Mouse (Mus musculus) small intestine, adult 2 months (tissue): ENCODE data around the gene Mfap1b. TPM values are rescaled to one million over a fixed set of nuclear protein-coding genes. Genes with fewer than 3 reads are reported as not detected.
A peak's percentile ranks its signal among the peaks of the same experiment; 100 is the strongest.

ENCODE experiments used
- H3K27ac ChIP-seq: fragments of 200-500 bp; 2 replicates; pipeline ENCODE4 v1.5.1; 2012; ENCODE audit warnings: low read depth, low read length, control low read depth, inconsistent platforms; ENCODE audit not compliant: insufficient read depth
- H3K27me3 ChIP-seq: fragments of 200-500 bp; 2 replicates; pipeline ENCODE4 v1.6.1; 2012; ENCODE audit warnings: mild to moderate bottlenecking, moderate library complexity, low read length, inconsistent platforms; ENCODE audit not compliant: control insufficient read depth, insufficient read depth
- H3K36me3 ChIP-seq: fragments of 200-500 bp; 2 replicates; pipeline ENCODE4 v1.6.1; 2012; ENCODE audit warnings: mild to moderate bottlenecking, low read length, control low read depth, inconsistent platforms; ENCODE audit not compliant: control insufficient read depth, insufficient read depth
- H3K4me1 ChIP-seq: fragments of 200-500 bp; 2 replicates; pipeline ENCODE4 v1.6.1; 2012; ENCODE audit warnings: low read length, inconsistent platforms, mixed read lengths; ENCODE audit not compliant: control insufficient read depth, insufficient read depth, insufficient read length
- H3K4me3 ChIP-seq: fragments of 200-500 bp; 2 replicates; pipeline ENCODE4 v1.5.1; 2012; ENCODE audit warnings: low read depth, mild to moderate bottlenecking, control low read depth, inconsistent platforms, low read length, moderate library complexity
- CTCF ChIP-seq: fragments of 200-500 bp; IDR thresholded peaks from 2 replicates; pipeline ENCODE4 v1.5.1; 2012; ENCODE audit warnings: low read depth, mild to moderate bottlenecking, control low read depth, inconsistent platforms, low read length, moderate library complexity, mixed read lengths; ENCODE audit not compliant: insufficient replicate concordance, insufficient read length; ENCODE audit errors: extremely low read depth
- POLR2A ChIP-seq: fragments of 200-500 bp; IDR thresholded peaks from 2 replicates; pipeline ENCODE4 v1.6.1; 2012; ENCODE audit warnings: low read depth, mild to moderate bottlenecking, control low read depth, inconsistent platforms, low read length, moderate library complexity
- WGBS: fragments of 180-500 bp; shearing (Covaris S2); methylation state at CpG from one replicate; pipeline ENCODE4 v1.1.7; 2018; 5-methylcytosine and 5-hydroxymethylcytosine counted together
- polyA plus RNA-seq: library from polyadenylated mRNA; depleted of rRNA; stranded (reverse); fragments of >200 nt; gene quantifications from 2 replicates; pipeline ENCODE4 v1.2.3, GENCODE M21; 2012

The Mfap1b gene
- polyA plus RNA-seq, 1 experiment: 0.66 TPM

DNA sequence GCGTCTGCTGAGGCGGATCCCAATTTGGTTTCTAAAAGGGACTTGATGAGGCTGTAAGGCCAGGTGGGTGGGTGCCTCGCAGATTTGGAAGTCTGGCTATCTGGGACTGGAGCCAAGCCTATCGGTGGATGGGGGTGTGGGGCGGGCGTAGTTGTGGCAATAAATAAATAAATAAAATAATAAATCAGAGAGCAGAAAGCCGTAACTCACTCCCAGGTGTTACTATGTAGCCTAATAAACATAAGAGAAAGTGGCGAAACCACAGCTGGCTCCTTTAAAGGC lies 30.9 kb downstream of the Mfap1b start:
- Histone ChIP-seq H3K27me3 (no peaks in the 10 kb centered on the region), H3K27ac (peak overlapping the region; percentile 43), H3K36me3 (peaks cover 12% of the 10 kb centered on the region), H3K4me3 (peak overlapping the region; percentile 71), H3K4me1 (peaks cover 8% of the 10 kb centered on the region; the same call in 1 of the 2 replicates)
- no peak for TF ChIP-seq CTCF
- TF ChIP-seq POLR2A: no peak
- WGBS: 6% methylated on average over 8 of the region's 8 CpGs

DNA sequence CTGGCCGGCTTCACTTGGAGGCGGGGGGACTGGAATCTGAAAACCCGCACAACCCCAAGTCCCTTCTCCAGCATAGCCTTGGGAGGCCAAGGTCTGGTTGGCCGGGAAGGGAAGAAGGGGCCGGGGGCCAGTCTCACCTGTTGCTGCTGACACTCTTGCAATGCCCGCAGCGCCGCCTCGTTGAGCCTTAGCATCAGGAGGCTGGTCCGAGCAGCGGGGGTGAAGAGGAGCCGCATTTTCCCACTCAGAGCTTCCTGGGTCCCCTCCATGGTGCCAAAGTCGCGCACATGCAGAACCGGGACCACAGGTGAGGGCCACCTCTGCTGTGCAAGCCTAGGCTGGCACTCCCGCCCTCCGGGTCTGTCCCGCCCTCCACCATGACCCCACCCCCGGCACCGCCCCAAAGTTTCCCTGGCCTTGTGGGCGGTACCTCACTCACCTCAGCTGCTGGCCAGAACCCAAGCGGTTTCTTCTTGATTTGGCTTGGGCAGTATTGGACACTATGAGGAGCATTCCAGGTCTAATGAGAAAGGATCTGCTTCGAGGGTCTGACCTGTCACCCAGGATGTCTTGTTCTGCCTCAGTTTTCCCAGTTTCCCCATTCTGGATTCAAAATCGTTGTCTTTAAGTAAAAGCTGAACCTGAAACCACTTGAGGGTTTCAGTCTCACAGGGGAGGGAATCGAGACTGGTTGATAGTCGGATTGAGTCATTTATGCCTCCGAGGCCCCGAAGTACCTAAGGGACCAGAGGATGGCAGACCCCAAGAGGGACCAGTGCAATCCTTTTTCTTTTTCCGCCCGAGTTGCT lies 31.4 kb downstream of the Mfap1b start:
- H3K27ac ChIP-seq: peak overlapping the region; percentile 43
- under 1% methylated on average over 30 of the region's 30 CpGs for WGBS
- TF ChIP-seq POLR2A (no peak; the same call in 1 of the 2 replicates), CTCF (no peak)
- H3K4me1 ChIP-seq: peaks cover 8% of the 10 kb centered on the region; the same call in 1 of the 2 replicates
- no peaks in the 10 kb centered on the region for H3K27me3 ChIP-seq
- H3K4me3 ChIP-seq: peak overlapping the region; percentile 71
- peaks cover 17% of the 10 kb centered on the region for H3K36me3 ChIP-seq

DNA sequence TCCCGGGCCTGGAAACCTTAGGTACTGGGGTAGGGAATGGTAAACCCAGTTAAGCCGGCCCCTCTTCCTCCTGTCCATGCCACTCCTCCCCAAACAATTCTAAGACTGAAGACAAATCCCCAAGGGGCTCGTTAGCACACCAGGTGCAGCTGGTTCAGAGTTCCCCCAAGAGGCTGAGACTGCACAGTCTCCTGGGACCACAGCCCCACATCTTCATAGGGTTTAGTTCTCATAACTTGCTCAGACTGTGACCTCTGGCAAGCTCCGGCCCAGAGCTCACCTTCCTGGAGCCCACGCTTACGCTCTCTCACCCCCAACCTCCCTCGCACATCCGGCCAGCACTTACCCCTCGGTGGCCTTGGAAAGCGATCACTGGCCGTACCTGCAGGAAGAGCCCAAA lies 32.1 kb downstream of the Mfap1b start:
- TF ChIP-seq POLR2A: no peak
- TF ChIP-seq CTCF: no peak
- WGBS: 10% methylated on average over 11 of the region's 11 CpGs
- peaks cover 23% of the 10 kb centered on the region for H3K36me3 ChIP-seq
- H3K4me3 ChIP-seq: peak overlapping the region; percentile 71
- H3K27ac ChIP-seq: no peak overlapping the region
- H3K27me3 ChIP-seq: no peaks in the 10 kb centered on the region
- H3K4me1 ChIP-seq: peaks cover 8% of the 10 kb centered on the region; the same call in 1 of the 2 replicates

DNA sequence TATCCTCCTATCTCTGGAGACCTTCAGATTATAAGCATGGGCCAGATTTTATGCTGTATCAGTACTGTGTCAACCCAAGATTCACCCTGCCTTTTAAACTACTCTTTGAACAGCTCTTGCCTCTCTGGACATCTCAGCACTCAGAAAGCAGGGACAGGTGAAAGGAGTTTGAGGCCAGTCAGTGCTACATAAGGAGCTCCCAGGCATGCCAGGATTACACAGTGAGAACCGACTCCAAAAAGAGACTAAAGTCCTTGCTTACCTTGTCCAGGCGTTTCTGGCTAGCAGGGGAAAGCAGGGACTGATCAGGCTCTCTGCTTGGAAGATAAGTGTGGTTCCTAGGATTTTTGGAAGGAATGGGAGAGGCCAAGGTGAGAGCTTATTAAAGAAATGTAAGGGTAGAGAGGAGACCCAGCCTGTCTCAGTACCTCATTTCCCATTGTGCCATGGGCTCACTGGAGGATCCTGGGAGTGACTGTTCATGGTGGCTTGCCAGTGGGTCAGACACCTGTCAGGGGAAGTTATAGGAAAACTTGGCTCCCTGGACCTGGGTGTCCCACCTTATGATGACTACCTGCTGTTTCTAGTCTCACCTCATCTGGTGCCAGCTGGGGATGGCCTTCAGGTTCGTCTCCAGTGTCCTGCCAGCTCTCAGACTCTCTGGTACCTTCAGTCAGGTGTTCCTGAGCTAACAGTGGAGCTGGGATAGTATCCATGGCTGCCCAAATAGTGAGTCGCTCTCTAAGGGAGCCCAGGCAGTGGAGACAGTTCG lies 32.8 kb downstream of the Mfap1b start:
- Histone ChIP-seq H3K4me3 (no peak overlapping the region), H3K27ac (no peak overlapping the region), H3K4me1 (peaks cover 8% of the 10 kb centered on the region; the same call in 1 of the 2 replicates), H3K36me3 (peaks cover 27% of the 10 kb centered on the region), H3K27me3 (no peaks in the 10 kb centered on the region)
- WGBS: 59% methylated on average over 5 of the region's 5 CpGs
- TF ChIP-seq CTCF (no peak), POLR2A (no peak)

DNA sequence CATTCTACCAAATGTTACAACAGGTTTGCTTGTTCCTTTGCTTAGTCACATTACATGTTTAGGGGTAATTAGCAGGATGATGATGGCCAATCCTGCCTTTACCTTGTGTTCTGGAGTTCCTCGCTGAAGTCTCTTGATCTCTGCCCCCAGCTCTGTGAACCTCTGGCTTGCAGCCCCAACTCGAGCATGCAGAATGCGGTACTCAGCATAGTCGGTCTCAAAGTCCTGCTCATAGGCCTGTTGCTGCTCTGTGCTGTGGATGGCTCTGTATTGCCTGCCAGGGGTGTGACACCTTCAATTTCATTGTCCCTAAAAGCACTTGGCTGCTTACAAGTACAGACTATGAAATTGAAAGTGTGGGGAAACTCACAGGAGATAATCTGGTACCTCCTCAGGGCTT lies 34.1 kb downstream of the Mfap1b start:
- Histone ChIP-seq H3K36me3 (peaks cover 38% of the 10 kb centered on the region), H3K27me3 (no peaks in the 10 kb centered on the region), H3K4me3 (no peak overlapping the region), H3K4me1 (peaks cover 8% of the 10 kb centered on the region; the same call in 1 of the 2 replicates), H3K27ac (no peak overlapping the region)
- no peak for TF ChIP-seq POLR2A
- TF ChIP-seq CTCF: no peak
- WGBS: 31% methylated on average over 4 of the region's 4 CpGs

DNA sequence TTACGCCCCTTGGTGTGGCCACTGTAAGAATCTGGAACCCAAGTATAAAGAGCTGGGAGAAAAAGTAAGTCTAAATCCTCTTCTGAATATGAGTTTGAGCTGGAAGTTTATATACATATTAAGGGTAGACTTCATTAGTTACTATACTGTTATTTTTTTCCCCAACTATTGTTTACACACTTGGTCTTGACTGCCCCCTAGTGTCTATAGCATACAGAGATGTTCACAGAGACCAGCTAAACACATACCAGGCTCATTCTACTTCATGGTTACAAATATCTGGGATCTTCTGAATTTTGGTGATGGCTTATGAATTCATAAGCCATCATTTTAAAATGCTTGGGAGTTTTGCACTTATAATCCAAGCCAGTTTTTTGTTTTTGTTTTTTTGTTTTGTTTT lies 39.0 kb downstream of the Mfap1b start:
- peaks cover 83% of the 10 kb centered on the region for H3K36me3 ChIP-seq
- H3K4me3 ChIP-seq: no peak overlapping the region
- no peak for TF ChIP-seq CTCF
- no peak for TF ChIP-seq POLR2A
- 98% methylated on average over 1 of the region's 1 CpGs for WGBS
- no peak overlapping the region for H3K27ac ChIP-seq
- H3K4me1 ChIP-seq: no peaks in the 10 kb centered on the region
- no peaks in the 10 kb centered on the region for H3K27me3 ChIP-seq

DNA sequence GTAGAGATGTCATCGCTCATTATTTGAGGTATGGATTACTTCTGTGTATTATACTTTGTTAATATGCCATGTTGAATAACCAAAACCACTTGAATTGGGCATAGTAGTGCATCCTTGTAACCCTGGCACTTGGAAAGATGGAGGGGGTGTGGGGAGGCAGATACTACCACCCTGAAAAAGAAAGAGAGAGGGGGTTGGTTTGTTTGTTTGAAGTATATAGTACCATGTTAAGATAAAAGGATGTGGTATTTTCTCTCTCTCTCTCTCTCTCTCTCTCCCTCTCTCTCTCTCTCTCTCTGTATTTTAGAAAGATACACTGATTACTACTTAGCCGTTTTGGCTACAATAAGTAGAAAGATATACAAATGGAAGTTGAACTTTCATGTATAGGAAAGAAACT lies 48.0 kb downstream of the Mfap1b start:
- Histone ChIP-seq H3K27ac (no peak overlapping the region), H3K27me3 (no peaks in the 10 kb centered on the region), H3K4me1 (no peaks in the 10 kb centered on the region), H3K4me3 (no peak overlapping the region), H3K36me3 (peaks cover 65% of the 10 kb centered on the region)
- no peak for TF ChIP-seq POLR2A
- no peak for TF ChIP-seq CTCF
- 86% methylated on average over 2 of the region's 2 CpGs for WGBS
